Mouse (Mus musculus) spleen, adult 18-20 months (tissue): ENCODE data around the gene Map3k3.
A peak's percentile ranks its signal among the peaks of the same experiment; 100 is the strongest.

Experiments
- DNase-seq, 2 experiments: peaks; one replicate each; pipeline ENCODE4 v3.0.0; 2022; ENCODE audit warnings: mixed read lengths in 2 of 2

The Map3k3 gene

GRCm38 (mm10) chr11:106083708-106084701 lies at the start of gene Map3k3:
TSS of gene Map3k3 (plus strand) at chr11:106084613.
- peak; percentile 97 to 99 for DNase-seq

DNA sequence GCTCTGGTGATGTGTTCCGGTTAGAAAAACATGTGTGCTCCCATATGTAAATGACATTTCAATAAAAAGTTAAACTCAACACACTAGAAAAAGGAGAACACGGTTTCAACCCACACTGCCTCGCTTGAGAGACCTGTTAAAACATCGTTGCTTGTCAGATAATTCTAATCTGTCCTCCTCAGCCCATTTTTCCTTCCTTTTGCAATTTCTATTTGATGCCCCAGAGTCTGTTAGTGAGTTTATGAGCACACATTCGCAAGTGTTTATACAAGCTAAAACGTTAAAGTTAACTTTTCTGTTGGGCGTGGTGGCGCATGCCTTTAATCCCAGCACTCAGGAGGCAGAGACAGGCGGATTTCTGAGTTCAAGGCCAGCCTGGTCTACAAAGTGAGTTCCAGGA lies 49.4 kb upstream of the Map3k3 start:
- DNase-seq, result no peak

DNA sequence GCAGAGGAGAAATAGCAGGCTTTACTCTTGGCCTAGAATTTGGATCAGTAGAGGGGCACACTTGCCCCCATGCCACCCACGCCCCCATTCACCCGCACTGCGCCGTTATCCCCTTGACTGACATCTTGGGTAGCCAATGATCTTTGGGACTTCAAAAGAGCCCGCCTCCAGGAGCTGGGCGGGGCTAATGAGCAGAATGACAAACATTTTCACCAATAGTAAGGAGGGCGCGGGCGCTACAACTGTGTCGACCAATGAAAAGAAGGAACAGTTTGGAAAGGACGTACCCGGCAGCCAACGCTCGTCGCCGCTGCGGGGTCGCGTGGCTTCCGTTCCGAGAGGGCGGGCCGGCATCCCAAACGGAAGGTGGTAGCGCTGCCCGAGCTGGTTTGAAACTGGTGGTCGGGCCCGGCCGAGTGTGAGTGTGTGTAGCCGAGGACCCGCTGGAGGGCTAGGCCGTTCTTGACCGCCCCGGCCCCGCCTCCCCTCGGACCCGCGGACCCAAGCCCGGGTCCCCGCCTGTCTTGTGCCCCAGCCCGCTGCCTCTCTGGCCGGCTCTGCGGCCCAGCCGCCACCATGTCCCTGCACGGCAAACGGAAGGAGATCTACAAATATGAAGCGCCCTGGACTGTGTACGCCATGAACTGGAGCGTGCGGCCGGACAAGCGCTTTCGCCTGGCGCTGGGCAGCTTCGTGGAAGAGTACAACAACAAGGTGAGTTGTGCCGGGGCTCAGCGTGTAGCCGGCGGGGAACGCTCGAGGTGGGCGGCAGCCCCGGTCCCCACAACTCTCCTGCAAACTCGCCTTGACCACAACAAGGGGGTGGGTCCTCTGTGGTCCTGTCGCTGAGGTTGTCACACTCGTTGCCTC lies 47.6 kb upstream of the Map3k3 start, which contains the start of gene Dcaf7:
Gene Dcaf7, plus strand, starts transcription at position 325 of the 870 bp plus-strand sequence.
- peak; percentile 95 to 99 for DNase-seq

DNA sequence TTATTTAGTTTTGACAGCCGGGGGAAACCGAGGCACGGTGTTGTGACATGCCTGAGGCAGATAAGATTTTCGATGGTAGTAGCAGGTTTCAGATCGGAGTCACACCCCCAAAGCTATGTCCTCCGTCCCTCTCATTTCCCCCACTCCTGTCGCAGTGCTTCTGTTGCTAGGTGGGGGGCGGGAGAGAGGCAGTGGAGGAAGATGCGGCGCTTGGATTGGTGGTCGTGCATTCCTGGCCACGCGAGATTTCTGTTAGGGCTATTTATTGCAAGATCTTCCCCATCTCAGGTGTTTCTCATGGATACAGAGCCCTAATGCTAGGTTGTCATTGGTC lies 47.0 kb upstream of the Map3k3 start:
- DNase-seq, result no peak

DNA sequence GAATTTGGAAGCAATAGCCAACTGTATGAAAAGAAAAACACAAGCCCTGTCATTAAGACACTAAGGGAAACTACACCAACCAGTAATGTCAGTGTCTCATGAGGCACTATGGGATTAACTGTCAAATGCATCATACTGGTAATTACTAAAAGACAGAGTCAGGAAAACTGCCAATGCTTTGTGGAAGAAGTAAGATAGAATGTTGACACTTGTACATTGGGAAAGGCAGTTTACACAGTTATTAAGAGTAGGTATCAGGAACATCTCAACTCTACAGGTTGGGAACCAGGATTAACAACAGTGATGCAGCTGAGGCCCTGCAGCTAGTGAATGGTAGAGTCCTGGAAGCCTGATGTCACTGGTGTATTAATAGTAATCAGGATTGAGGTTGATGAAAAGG lies 40.1 kb upstream of the Map3k3 start:
- DNase-seq, result no peak

DNA sequence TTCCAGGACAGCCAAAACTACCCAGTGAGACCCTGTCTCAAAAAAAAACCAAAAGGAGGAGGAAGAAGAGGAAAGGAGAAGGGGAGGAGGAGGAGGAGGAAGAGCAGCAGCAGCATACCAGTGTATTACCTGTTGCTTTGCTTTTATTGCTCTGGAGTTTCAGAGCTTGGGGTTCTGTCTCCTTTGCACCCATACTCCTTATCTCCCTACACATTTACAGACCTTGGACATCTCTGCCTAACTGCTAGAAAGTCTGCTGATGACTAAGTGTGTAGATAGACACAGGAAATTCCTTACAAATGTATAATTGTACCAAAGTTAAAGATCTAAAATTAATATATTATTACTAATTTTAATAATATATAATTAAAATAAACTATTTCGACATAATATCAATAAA lies 39.2 kb upstream of the Map3k3 start:
- no peak for DNase-seq

- no peak for DNase-seq
Measured at GRCm38 (mm10) chr11:106045780-106046179, 38.6 kb upstream of the Map3k3 start.

DNA sequence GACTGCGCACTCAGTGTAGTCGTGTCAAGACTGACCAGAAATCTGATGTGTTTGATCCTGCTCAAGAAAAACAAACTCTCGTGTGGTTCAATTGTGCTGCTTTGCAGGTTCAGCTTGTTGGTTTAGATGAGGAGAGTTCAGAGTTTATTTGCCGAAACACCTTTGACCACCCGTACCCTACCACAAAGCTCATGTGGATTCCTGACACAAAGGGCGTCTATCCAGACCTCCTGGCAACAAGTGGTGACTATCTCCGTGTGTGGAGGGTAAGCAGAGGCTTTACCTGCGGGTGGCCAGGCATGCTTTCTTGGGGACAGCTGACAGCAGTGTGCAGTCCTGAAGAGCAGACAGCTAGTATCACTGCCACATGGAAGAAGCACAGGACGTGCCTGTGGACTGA lies 37.8 kb upstream of the Map3k3 start:
- no peak for DNase-seq

DNA sequence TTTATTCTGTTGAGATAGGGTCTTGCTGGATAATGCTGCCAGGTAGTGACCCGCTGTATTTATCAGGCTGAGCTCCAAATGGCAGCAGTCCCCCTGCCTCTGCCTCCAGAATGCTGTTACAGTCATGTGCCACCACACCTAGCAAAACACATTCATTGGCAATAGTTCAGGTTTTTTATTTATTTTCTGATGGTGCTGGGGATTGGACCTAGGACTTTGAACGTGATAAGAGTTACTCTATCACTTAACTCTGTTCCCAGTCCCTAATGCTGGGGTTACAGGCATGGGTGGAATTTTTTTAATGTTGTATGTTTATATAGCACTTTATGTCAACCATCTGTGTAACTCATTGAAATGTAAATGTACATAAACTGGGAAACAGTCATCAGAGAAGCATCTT lies 30.5 kb upstream of the Map3k3 start:
- no peak for DNase-seq

DNA sequence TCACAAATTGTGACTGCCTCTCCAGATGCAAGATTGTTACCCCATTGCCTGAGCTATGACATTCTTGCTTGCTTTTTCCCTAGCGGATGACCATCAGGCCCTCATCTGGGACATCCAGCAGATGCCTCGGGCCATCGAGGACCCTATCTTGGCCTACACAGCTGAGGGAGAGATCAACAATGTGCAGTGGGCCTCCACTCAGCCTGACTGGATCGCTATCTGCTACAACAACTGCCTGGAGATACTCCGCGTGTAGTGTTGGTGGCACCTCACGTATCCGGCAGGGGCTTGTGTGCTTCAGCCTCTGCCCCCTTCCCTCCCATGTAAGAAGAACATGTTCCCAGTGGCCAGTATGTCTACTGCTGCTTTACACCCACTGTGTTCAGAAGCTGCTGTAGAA lies 29.8 kb upstream of the Map3k3 start:
- no peak for DNase-seq

DNA sequence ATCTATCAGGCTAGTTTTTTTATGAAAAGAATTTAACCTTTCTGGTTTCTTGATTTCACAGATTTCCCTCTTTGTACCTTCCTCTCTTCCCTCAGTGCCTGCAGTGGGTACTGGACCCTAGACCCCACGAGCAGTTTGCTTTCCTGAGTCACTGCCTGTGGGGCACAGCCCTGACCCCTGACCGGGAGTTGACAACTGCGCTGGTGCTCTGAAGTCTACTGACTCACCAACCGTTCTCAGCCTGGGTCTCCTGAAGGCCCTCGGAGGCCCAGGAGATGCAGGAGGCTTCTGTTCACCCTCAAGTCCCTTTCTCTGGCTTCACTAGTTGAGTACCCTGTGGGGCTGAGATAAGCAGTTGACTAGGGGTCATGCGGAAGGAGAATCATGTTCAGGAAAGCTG lies 29.1 kb upstream of the Map3k3 start:
- DNase-seq, result no peak

GRCm38 (mm10) chr11:106056819-106057491 lies 27.5 kb upstream of the Map3k3 start:
- no peak for DNase-seq

GRCm38 (mm10) chr11:106058020-106058419 lies 26.4 kb upstream of the Map3k3 start:
- DNase-seq, result no peak

- DNase-seq, result no peak
Measured at GRCm38 (mm10) chr11:106060549-106060948, 23.9 kb upstream of the Map3k3 start.

DNA sequence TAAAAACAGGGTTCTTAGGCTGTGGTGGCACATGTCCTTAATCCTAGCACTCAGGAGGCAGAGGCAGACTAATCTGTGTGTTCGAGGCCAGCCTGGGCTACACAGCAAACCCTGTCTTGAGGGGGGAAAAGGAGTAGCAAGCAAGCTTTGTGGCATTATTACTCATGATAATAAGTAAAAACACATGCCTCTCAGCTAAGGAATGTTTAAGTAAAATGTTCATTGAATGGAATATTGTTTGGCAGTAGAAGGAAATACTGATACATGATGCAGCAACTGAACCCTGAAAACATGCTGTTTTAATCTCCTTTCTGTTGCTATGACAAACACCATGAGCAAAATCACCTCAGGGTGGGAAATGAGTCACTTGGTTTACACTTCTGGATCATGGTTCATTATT lies 23.1 kb upstream of the Map3k3 start:
- DNase-seq, result no peak

- DNase-seq, result no peak
Measured at GRCm38 (mm10) chr11:106063756-106064155, 20.7 kb upstream of the Map3k3 start.

DNA sequence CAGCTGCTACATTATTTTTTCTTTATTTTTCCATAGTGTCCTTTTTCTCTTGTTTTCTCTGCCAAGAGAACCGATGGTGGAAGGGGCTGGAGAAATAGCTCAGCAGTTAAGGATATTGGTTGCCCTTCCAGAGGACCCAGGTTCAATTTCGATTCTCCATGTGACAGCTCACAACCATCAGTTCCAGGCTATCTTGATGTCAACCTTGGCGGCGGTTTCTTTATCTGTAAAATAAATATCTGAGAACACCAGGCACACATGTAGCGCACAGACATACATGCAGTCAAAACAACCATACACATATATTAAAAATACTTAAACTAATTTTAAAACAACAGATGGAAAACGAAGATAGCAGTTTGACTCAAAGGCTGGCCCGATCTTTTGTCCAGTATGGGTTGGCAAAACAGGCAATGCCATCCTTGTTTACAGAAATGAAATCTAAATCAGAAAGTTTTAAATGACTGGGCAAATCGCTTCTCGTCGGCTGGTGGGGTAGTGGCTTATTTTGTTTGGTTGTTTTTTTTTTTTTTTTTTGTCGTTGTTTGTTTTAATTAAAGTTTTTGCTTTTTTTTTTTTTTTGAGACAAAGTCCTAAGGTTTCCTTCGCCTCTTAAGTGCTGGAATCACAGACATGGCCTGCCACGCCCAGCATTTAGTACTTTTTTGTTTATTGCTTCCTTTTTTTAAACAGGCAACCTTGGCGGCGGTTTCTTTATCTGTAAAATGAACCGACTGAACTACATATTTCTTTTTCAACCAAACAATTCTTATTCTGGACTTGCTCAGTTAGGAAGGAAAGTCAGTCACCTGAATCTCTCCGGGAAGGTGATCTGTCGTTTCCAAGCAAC lies 19.1 kb upstream of the Map3k3 start:
- DNase-seq, result no peak

- peak; percentile 80 to 90 for DNase-seq
Measured at GRCm38 (mm10) chr11:106065923-106066571, 18.4 kb upstream of the Map3k3 start, which contains the start of gene Taco1. TSS of gene Taco1 (plus strand) at chr11:106066061.

GRCm38 (mm10) chr11:106066616-106067015 lies 17.8 kb upstream of the Map3k3 start:
- peak in 1 of 2 experiments; percentile 26 for DNase-seq

GRCm38 (mm10) chr11:106073774-106074173 lies 10.6 kb upstream of the Map3k3 start:
- DNase-seq, result no peak

GRCm38 (mm10) chr11:106076321-106076720 lies 8.1 kb upstream of the Map3k3 start:
- DNase-seq, result peak; percentile 60 to 78
